Mouse (Mus musculus) gastrocnemius, adult 18-20 months (tissue): ENCODE data around the gene Pxdc1. TPM values are rescaled to one million over a fixed set of nuclear protein-coding genes. Genes with fewer than 3 reads are reported as not detected.

Experiments
- DNase-seq: peaks from one replicate; pipeline ENCODE4 v3.0.0; 2021; ENCODE audit warnings: low spot score
- total RNA-seq, 2 experiments: library from RNA; stranded (reverse); gene quantifications; 2 replicates each; pipeline ENCODE4 v1.2.3; 2021

Gene Pxdc1
- total RNA-seq, 2 experiments from 2014 or later = 4.6 to 7.2 TPM

- no peak for DNase-seq
These were observed 56.5 kb downstream of the Pxdc1 start for GRCm38 (mm10) chr13:34596797-34597196.

Other genes with a start within 250 kb of the Pxdc1 start
- not detected for gene Fam50b, start 81.4 kb upstream of the Pxdc1 start, total RNA-seq
- 10 to 100 TPM; 23.1 to 25.7 TPM for gene Prpf4b, start 221.8 kb upstream of the Pxdc1 start, total RNA-seq